Mouse (Mus musculus) CD4-positive helper T cell, adult 2 months (primary cell): ENCODE data around the gene Prcp.
"Not testable (repeated sequence)": the region's sequence is repeated elsewhere in the genome, so short reads cannot be mapped to it uniquely, and the experiment has no call there.

Experiments
- DNase-seq: peaks from one replicate; pipeline ENCODE4 v3.0.0-alpha.2; 2012; ENCODE audit warnings: low read depth, missing footprints, low spot score

Prcp gene

GRCm38 (mm10) chr7:92978720-92979119 is 104.5 kb downstream of the Prcp start:
- DNase-seq = not testable (repeated sequence)

GRCm38 (mm10) chr7:92980741-92981140 is 106.5 kb downstream of the Prcp start:
- no peak for DNase-seq

- no peak for DNase-seq
These were observed 107.6 kb downstream of the Prcp start for GRCm38 (mm10) chr7:92981864-92982263.
